Mouse (Mus musculus) embryonic facial prominence, embryonic 14.5 days (tissue): ENCODE results near the gene Mmp17. TPM values are rescaled to one million over a fixed set of nuclear protein-coding genes. Genes with fewer than 3 reads are reported as not detected.

Experiments used
- ATAC-seq: fragments of 200-750 bp; cut with Nextera tagmentation; 2 replicates; pipeline ENCODE4 v1.8.0; 2017; ENCODE audit warnings: low read depth, moderate number of reproducible peaks, moderate TSS enrichment
- DNase-seq: peaks from one replicate; pipeline ENCODE4 v3.0.0-alpha.2; 2015; ENCODE audit warnings: low spot score
- H3K27ac ChIP-seq: fragments of 300-500 bp; sonication (generic); replicated peaks from 2 replicates; pipeline ENCODE4 v1.5.1; 2014; ENCODE audit warnings: low read depth, mild to moderate bottlenecking, low read length, moderate library complexity
- H3K27me3 ChIP-seq: fragments of 300-500 bp; sonication (generic); replicated peaks from 2 replicates; pipeline ENCODE4 v1.6.1; 2014; ENCODE audit warnings: low read length; ENCODE audit not compliant: control insufficient read depth, insufficient read depth
- H3K36me3 ChIP-seq: fragments of 300-500 bp; sonication (generic); 2 replicates; pipeline ENCODE4 v1.6.1; 2014; ENCODE audit warnings: low read length, mixed read lengths; ENCODE audit not compliant: control insufficient read depth, insufficient read depth
- H3K4me1 ChIP-seq: fragments of 300-500 bp; sonication (generic); 2 replicates; pipeline ENCODE4 v1.6.1; 2014; ENCODE audit warnings: antibody characterized with exemption, low read length; ENCODE audit not compliant: control insufficient read depth, insufficient read depth
- H3K4me2 ChIP-seq: fragments of 300-500 bp; sonication (generic); 2 replicates; pipeline ENCODE4 v1.6.1; 2014; ENCODE audit warnings: low read depth, mild to moderate bottlenecking, low read length, moderate library complexity, mixed read lengths
- H3K4me3 ChIP-seq: fragments of 300-500 bp; sonication (generic); 2 replicates; pipeline ENCODE4 v1.5.1; 2014; ENCODE audit warnings: low read depth, mild to moderate bottlenecking, low read length
- H3K9ac ChIP-seq: fragments of 300-500 bp; sonication (generic); 2 replicates; pipeline ENCODE4 v1.6.1; 2014; ENCODE audit warnings: low read depth, mild to moderate bottlenecking, low read length, moderate library complexity, mixed read lengths
- H3K9me3 ChIP-seq: fragments of 300-500 bp; sonication (generic); 2 replicates; pipeline ENCODE4 v1.6.1; 2016; ENCODE audit warnings: low read length; ENCODE audit not compliant: control insufficient read depth
- WGBS: fragments of 180-500 bp; shearing (Covaris S2); extraction: QIAGEN DNeasy Blood & Tissue Kit; methylation state at CpG from one replicate; pipeline ENCODE4 v1.1.7; 2014; 5-methylcytosine and 5-hydroxymethylcytosine counted together
- polyA plus RNA-seq: library from polyadenylated mRNA; unstranded; fragments of >200 nt; fragmentation: Nextera tagmentation; extraction: Ambion mirVana; gene quantifications from 2 replicates; pipeline ENCODE4 v1.2.1, GENCODE M21; 2014

Gene Mmp17
- polyA plus RNA-seq, 1 experiment from 2014 or later: 2.1 TPM

DNA sequence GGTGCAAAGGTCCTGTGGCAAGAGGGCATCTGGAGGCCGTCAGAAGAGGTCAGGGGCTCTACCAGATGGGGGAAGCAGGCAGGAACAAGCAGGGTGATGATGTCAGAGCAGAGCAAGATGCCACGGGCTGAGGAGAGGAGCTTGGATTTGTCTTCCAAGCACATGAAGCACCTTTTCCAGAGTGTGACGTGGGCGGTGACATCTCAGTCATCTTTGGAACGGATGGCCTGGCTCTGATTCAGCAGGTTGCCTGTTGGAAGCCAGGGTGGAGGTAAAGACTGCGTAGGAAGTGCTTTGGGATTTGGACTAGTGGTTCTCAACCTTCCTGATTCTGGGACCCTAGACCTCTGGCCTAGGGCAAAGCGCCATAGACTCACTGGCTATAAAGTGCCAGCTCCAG is 3.0 kb upstream of the Mmp17 start:
- no peak for DNase-seq
- H3K9ac ChIP-seq: no peak overlapping the region
- no peak overlapping the region for H3K27ac ChIP-seq
- H3K27me3 ChIP-seq: peaks cover 37% of the 10 kb centered on the region
- H3K36me3 ChIP-seq: no peaks in the 10 kb centered on the region
- no peaks in the 10 kb centered on the region for H3K9me3 ChIP-seq
- no peak for ATAC-seq
- no peak overlapping the region for H3K4me3 ChIP-seq
- H3K4me1 ChIP-seq: peaks cover 4% of the 10 kb centered on the region; the same call in 1 of the 2 replicates
- no peak overlapping the region for H3K4me2 ChIP-seq
- 66% methylated on average over 7 of the region's 7 CpGs for WGBS

DNA sequence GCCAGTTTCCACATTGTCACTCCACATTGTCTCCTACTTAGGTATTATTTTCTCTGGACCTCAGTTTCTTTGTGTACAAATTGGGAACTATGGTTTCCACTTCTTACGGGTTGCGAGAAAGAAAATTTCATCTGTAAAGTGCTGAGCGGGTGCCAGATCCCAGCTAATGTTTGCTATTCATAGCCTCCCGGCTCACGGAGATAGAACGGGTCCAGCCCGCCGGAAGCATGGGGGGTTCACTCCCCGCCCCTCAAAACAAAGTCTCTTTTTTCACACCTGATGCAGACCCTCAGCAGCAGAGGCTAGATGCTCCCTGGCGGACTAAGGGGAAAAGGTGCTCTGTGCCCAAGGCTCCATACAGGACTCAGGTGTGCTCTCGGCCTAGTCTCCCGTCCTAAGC is 638 bp upstream of the Mmp17 start:
- Histone ChIP-seq H3K4me2 (peak overlapping the region; percentile 100), H3K27ac (no peak overlapping the region), H3K27me3 (peaks cover 37% of the 10 kb centered on the region), H3K9me3 (no peaks in the 10 kb centered on the region), H3K36me3 (no peaks in the 10 kb centered on the region), H3K4me1 (peaks cover 7% of the 10 kb centered on the region; the same call in 1 of the 2 replicates), H3K4me3 (peak overlapping the region; percentile 68), H3K9ac (peak overlapping the region; percentile 71)
- WGBS: 3% methylated on average over 12 of the region's 12 CpGs
- DNase-seq (no peak), ATAC-seq (peak; percentile 14)

DNA sequence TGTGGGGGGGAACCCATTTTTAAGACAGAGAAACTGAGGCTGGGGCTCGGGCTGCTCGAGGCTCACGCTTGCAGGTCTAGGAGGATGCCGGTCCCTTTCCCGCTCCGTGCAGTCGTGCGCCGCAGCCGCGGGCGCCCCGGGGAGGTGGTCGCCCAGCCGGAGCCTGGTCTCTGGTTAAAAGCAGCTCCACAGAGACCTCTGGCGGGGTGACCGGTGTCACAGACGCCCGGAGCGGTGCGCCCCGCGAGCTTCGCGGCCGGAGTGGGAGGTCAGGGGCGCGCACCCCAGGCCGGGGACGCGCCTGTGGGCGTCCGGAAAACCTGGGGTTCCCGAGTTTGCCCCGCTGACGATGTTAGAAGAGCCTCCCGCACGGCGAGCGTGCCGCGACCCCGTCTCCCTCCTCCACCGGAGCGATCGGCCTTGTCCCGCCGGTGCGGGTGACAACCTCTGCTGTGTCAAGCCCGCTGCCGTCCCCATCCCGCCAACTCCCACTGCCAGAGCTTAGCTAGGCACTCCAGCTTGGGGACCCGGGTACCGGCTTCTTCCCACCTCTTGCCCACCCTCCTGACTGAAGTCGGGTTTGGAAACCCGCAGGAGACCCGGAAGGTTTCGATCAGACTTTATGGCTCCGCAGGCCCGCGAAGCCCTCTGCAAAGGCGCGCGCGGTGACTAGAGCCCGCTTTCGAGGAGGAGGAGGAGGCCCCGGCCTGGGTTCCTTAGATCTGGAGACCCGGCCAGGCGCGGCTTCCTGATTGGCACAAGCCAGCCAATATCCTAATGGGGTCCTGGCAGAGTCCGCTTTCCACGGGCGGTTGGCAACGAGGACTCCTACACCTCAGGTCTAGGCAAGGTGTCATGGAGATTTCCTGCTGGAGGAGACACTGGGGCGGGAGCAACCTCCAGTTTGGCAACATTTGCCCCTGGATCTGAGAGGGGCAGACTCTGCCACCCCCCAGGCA is 893 bp downstream of the Mmp17 start:
- no peak overlapping the region for H3K27ac ChIP-seq
- peak overlapping the region; percentile 68 for H3K4me3 ChIP-seq
- peak; percentile 33 for DNase-seq
- 0 out of 2 replicates have a peak, but pooled peaks have one; percentile 12 for ATAC-seq
- H3K9ac ChIP-seq: peak overlapping the region; percentile 71
- no peaks in the 10 kb centered on the region for H3K36me3 ChIP-seq
- peaks cover 7% of the 10 kb centered on the region; the same call in 1 of the 2 replicates for H3K4me1 ChIP-seq
- WGBS: under 1% methylated on average over 55 of the region's 76 CpGs
- no peaks in the 10 kb centered on the region for H3K9me3 ChIP-seq
- peaks cover 37% of the 10 kb centered on the region for H3K27me3 ChIP-seq
- H3K4me2 ChIP-seq: peak overlapping the region; percentile 100

DNA sequence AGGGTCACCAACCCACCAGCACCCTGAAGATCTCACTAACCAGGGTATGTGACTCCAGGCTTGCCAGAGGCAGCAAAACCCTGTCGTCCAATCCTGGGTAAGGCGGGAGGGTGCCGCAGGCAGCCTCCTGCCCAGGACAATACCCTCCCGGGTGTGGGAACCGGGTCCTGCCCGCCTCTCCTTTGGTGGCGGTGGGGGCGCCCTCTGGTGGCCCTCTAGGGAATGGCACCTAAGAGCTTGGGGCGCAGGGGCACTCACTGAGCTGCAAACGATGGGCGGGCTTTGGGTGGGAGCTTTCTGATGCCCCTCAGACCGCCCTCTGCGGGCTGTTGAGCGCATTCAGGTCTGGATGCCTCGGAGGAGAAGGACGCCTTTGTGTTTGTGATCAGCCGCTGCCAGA is 2.0 kb downstream of the Mmp17 start:
- peaks cover 36% of the 10 kb centered on the region for H3K27me3 ChIP-seq
- H3K4me1 ChIP-seq: peaks cover 7% of the 10 kb centered on the region; the same call in 1 of the 2 replicates
- peak overlapping the region; percentile 68 for H3K4me3 ChIP-seq
- ATAC-seq (peak; percentile 60), DNase-seq (peak; percentile 84)
- H3K36me3 ChIP-seq: no peaks in the 10 kb centered on the region
- H3K4me2 ChIP-seq: peak overlapping the region; percentile 100
- peak overlapping the region; percentile 52; the same call in 1 of the 2 replicates for H3K9ac ChIP-seq
- WGBS: under 1% methylated on average over 13 of the region's 17 CpGs
- no peaks in the 10 kb centered on the region for H3K9me3 ChIP-seq
- no peak overlapping the region for H3K27ac ChIP-seq

DNA sequence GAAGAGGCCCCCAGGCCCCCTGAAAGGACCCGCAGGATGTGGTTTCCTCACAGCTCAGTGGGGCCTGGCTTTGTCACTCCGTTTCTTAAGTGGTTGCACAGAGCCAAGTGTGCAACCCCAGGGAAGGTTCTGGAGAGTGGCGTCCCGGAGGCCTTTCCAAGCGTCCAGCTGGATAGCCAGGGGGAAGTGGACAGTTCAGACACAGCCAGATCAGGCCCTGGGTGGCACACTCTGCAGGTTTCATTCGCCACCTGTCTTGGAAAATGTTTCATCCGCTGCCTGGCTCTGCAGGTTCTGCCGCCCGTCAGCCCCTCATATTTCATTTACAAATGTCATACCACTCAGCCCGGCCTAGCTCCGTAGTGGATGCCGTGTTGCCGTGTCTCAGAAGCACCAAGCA is 2.5 kb downstream of the Mmp17 start:
- 53% methylated on average over 11 of the region's 13 CpGs for WGBS
- 0 out of 2 replicates have a peak, but pooled peaks have one; percentile 1 for ATAC-seq
- no peaks in the 10 kb centered on the region for H3K9me3 ChIP-seq
- H3K4me3 ChIP-seq: peak overlapping the region; percentile 68
- peaks cover 7% of the 10 kb centered on the region; the same call in 1 of the 2 replicates for H3K4me1 ChIP-seq
- peak overlapping the region; percentile 100 for H3K4me2 ChIP-seq
- H3K27me3 ChIP-seq: peaks cover 33% of the 10 kb centered on the region
- H3K9ac ChIP-seq: peak overlapping the region; percentile 52; the same call in 1 of the 2 replicates
- no peak for DNase-seq
- no peak overlapping the region for H3K27ac ChIP-seq
- H3K36me3 ChIP-seq: no peaks in the 10 kb centered on the region

DNA sequence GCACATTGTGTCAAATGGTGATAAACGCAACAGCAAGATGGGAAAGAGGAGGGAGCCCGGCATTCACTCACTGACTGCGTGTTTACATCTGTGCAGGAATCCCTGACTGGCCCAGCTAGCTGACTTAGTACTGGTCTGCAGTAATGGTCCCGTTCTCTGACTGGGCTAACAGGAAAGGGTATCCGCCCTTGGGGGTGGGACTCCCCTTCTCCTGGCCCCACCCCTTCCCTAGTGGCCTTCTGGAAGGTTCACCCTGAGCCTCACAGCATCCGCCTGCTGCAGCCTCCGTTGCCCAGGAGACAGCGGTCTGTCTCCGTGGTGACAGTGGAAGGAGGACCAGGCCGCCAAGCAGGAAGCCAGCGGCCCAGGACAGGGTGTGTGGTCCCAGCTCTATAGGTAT is 6.9 kb downstream of the Mmp17 start:
- H3K4me2 ChIP-seq: no peak overlapping the region
- peak; percentile 21; the same call in 1 of the 2 replicates for ATAC-seq
- H3K36me3 ChIP-seq: no peaks in the 10 kb centered on the region
- H3K9me3 ChIP-seq: no peaks in the 10 kb centered on the region
- peaks cover 4% of the 10 kb centered on the region; the same call in 1 of the 2 replicates for H3K4me1 ChIP-seq
- no peak overlapping the region for H3K4me3 ChIP-seq
- DNase-seq: no peak
- H3K27ac ChIP-seq: no peak overlapping the region
- H3K27me3 ChIP-seq: peaks cover 1% of the 10 kb centered on the region
- H3K9ac ChIP-seq: 0 out of 2 replicates have a peak overlapping the region, but pooled peaks have one; percentile 11
- 5% methylated on average over 10 of the region's 11 CpGs for WGBS

DNA sequence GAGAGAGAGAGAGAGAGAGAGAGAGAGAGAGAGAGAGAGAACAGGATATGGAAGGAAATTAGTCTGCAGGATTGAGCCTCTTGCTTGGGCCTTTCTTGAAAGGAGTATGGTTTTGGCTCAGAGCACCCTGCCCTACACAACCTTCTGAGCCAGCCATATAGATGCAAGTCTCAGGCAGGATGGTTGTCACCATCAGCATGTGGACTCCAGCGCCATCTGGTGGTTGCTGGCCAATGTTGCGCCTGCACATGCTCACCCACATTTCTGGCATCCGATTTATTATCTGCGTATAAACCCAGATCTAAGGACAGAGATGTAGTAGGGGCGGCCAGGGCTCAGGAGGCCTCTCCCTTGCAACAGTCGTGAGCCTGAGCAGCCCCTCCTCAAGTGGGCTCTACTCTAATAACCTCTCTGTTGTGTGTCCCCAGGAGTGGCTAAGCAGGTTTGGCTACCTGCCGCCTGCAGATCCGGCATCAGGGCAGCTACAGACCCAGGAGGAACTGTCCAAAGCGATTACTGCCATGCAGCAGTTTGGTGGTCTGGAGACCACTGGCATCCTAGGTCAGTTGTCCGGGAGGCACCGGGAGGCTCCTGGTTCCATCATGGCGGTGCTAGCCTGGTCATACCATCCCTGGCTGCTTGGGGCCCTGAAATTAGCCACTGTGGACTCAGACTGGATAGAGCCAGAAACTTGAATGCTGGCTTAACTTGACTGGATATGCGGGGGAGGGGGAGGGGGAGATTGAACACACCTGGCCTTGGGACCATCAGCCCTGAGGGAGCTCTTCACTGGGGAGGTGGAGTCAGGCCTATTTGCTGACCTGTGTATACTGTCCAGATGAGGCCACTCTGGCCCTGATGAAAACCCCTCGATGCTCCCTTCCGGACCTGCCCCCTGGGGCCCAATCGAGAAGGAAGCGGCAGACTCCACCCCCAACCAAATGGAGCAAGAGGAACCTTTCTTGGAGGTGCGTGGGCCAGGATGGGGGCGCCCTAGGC is 10.4 kb downstream of the Mmp17 start:
- Histone ChIP-seq H3K4me3 (no peak overlapping the region), H3K9ac (no peak overlapping the region), H3K4me2 (no peak overlapping the region), H3K27me3 (no peaks in the 10 kb centered on the region), H3K27ac (no peak overlapping the region), H3K4me1 (no peaks in the 10 kb centered on the region), H3K36me3 (no peaks in the 10 kb centered on the region), H3K9me3 (no peaks in the 10 kb centered on the region)
- DNase-seq (peak; percentile 81), ATAC-seq (peak; percentile 60)
- WGBS: 35% methylated on average over 17 of the region's 19 CpGs

DNA sequence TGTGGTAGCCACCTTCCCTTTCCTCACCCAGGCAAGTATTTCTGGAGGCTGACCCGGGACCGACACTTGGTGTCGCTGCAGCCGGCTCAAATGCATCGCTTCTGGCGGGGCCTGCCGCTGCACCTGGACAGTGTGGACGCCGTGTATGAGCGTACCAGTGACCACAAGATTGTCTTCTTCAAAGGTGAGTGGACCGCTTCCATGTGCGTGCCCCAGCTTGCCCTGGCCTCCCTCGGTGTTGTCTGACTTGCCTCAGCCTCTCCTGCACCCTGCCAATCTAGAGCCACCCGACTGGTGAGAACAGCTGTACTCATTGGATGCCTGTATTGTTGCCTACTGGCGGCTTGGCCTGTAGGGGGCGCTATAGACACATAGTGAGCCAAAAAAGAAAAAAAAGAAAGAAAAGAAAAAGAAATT is 18.1 kb downstream of the Mmp17 start:
- DNase-seq: no peak
- Histone ChIP-seq H3K36me3 (no peaks in the 10 kb centered on the region), H3K27ac (no peak overlapping the region), H3K9ac (no peak overlapping the region), H3K4me3 (no peak overlapping the region), H3K27me3 (no peaks in the 10 kb centered on the region), H3K4me2 (no peak overlapping the region), H3K4me1 (no peaks in the 10 kb centered on the region), H3K9me3 (no peaks in the 10 kb centered on the region)
- 44% methylated on average over 16 of the region's 16 CpGs for WGBS
- ATAC-seq: no peak
